Mouse (Mus musculus) left cerebral cortex, adult 8-10 months (tissue): ENCODE data around the gene Tmtc1. TPM values are rescaled to one million over a fixed set of nuclear protein-coding genes. Genes with fewer than 3 reads are reported as not detected.

Experiments
- total RNA-seq, 4 experiments: library from RNA; stranded (reverse); gene quantifications; 2 replicates each; pipeline ENCODE4 v1.2.4; 2022

Tmtc1 gene
- total RNA-seq, 4 experiments from 2014 or later: 58.3 to 69.4 (median 60.4) TPM

Other genes starting within 250 kb of the Tmtc1 start
- 10 to 100 TPM; 66.4 to 77.2 (median 68.8) TPM for gene Ergic2, start 232.0 kb downstream of the Tmtc1 start, total RNA-seq